Mouse (Mus musculus): ENCODE results near the gene Zfp322a.

- TF ChIP-seq CTCF (IDR thresholded peaks at IDR 0.05; ENCODE audit: control insufficient read depth, insufficient read depth, low read length) (no peak), POLR2A (IDR thresholded peaks at IDR 0.05; ENCODE audit: borderline replicate concordance, control insufficient read depth, low read depth, low read length) (no peak)
Measured at GRCm38 (mm10) chr13:23312909-23313669, 55.9 kb downstream of the Zfp322a start.

All from bone marrow, adult 2 months (tissue).